Mouse (Mus musculus) megakaryocyte, embryonic 14.5 days (primary cell): Measurements from ENCODE around the gene Prss45.

ENCODE experiments used
- FLI1 ChIP-seq: IDR thresholded peaks from 2 replicates; pipeline ENCODE4 v1.6.1; 2012; ENCODE audit warnings: low read length, inconsistent platforms, mixed read lengths
- GATA1 ChIP-seq: IDR thresholded peaks from 3 replicates; pipeline ENCODE4 v1.6.1; 2012; ENCODE audit warnings: mixed read lengths, low read length, inconsistent platforms, borderline replicate concordance

DNA sequence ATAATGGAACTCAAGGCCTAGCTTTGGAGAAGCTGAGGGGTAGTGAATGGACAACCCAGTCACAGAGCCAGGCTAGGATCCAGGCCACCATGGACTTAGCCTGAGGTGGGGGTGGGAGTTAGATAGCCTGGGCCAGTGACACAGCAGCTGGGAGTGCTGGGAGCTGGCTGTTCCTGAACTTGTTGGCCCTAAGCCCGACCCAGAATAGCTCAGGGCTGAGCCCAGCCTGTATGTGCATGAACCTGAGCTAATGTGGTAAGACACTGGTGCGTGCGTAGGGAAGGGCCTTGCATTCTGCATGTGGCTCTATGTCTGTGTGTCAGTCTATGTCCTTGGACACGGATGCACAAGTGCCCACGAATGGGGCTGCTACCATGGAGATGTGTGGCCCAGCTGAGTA lies 43.5 kb downstream of the Prss45 start:
- TF ChIP-seq FLI1: no peak
- TF ChIP-seq GATA1: no peak
